Mouse (Mus musculus): Measurements from ENCODE around the gene Stat6.

DNA sequence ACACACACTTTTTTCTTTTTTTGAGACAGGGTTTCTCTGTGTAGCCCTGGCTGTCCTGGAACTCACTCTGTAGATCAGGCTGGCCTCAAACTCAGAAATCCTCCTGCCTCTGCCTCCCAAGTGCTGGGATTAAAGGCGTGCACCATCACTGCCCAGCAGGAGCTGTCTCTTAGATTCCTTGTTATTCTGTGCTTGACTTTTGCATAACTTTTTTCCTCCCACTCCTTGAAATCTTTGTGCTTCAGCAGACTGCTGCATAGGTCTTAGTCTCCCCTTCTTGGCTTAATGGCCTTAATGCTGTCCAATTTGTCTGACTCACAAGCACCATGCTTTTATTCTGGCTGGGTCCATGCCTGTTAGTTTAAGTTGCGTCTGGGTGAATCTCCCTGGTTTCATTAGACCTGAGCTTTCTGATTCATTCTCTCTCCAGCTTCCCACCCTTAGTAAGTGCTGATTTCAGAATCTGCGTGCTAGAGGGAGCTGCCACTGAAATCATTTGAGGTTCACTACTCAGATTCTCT, 66.1 kb downstream of the Stat6 start:
- TF ChIP-seq GATA1 (IDR thresholded peaks at IDR 0.05; ENCODE audit: borderline replicate concordance, low read length) (no peak), FLI1 (IDR thresholded peaks at IDR 0.05; ENCODE audit: low read length) (no peak)

Data from megakaryocyte, embryonic 14.5 days (primary cell).